Mouse (Mus musculus) midbrain, embryonic 11.5 days (tissue): ENCODE data around the gene Frmd4a. TPM values are rescaled to one million over a fixed set of nuclear protein-coding genes. Genes with fewer than 3 reads are reported as not detected.
A peak's percentile ranks its signal among the peaks of the same experiment; 100 is the strongest.

Source experiments
- ATAC-seq: fragments of 200-750 bp; cut with Nextera tagmentation; 2 replicates; pipeline ENCODE4 v1.8.0; 2017; ENCODE audit warnings: moderate TSS enrichment, moderate library complexity; ENCODE audit not compliant: low FRiP score
- DNase-seq: peaks from one replicate; pipeline ENCODE4 v3.0.0; 2015; ENCODE audit warnings: low spot score; ENCODE audit errors: missing footprints
- H3K27ac ChIP-seq: fragments of 300-500 bp; sonication (generic); 2 replicates; pipeline ENCODE4 v1.5.1; 2014; ENCODE audit warnings: low read depth, low read length
- H3K27me3 ChIP-seq: fragments of 300-500 bp; sonication (generic); 2 replicates; pipeline ENCODE4 v1.6.1; 2014; ENCODE audit warnings: mild to moderate bottlenecking, low read length, moderate library complexity, mixed read lengths; ENCODE audit not compliant: control insufficient read depth, insufficient read depth
- H3K36me3 ChIP-seq: fragments of 300-500 bp; sonication (generic); 2 replicates; pipeline ENCODE4 v1.6.1; 2014; ENCODE audit warnings: mild to moderate bottlenecking, low read length, moderate library complexity, mixed read lengths; ENCODE audit not compliant: control insufficient read depth, insufficient read depth
- H3K4me1 ChIP-seq: fragments of 300-500 bp; sonication (generic); 2 replicates; pipeline ENCODE4 v1.6.1; 2014; ENCODE audit warnings: low read length; ENCODE audit not compliant: control insufficient read depth, insufficient read depth
- H3K4me2 ChIP-seq: fragments of 300-500 bp; sonication (generic); 2 replicates; pipeline ENCODE4 v1.6.1; 2014; ENCODE audit warnings: mild to moderate bottlenecking, moderate library complexity
- H3K4me3 ChIP-seq: fragments of 300-500 bp; sonication (generic); 2 replicates; pipeline ENCODE4 v1.5.1; 2014; ENCODE audit warnings: low read depth, low read length
- H3K9ac ChIP-seq: fragments of 300-500 bp; sonication (generic); 2 replicates; pipeline ENCODE4 v1.6.1; 2014; ENCODE audit warnings: low read length
- H3K9me3 ChIP-seq: fragments of 300-500 bp; sonication (generic); 2 replicates; pipeline ENCODE4 v1.6.1; 2016; ENCODE audit warnings: low read length; ENCODE audit not compliant: control insufficient read depth
- WGBS: fragments of 180-500 bp; shearing (Covaris S2); extraction: QIAGEN DNeasy Blood & Tissue Kit; methylation state at CpG from one replicate; pipeline ENCODE4 v1.1.7; 2014; 5-methylcytosine and 5-hydroxymethylcytosine counted together
- polyA plus RNA-seq: library from polyadenylated mRNA; unstranded; fragments of >200 nt; fragmentation: Nextera tagmentation; extraction: Ambion mirVana; gene quantifications from 2 replicates; pipeline ENCODE4 v1.2.1, GENCODE M21; 2014

Gene Frmd4a
- polyA plus RNA-seq, 1 experiment from 2014 or later, result 35.2 TPM

DNA sequence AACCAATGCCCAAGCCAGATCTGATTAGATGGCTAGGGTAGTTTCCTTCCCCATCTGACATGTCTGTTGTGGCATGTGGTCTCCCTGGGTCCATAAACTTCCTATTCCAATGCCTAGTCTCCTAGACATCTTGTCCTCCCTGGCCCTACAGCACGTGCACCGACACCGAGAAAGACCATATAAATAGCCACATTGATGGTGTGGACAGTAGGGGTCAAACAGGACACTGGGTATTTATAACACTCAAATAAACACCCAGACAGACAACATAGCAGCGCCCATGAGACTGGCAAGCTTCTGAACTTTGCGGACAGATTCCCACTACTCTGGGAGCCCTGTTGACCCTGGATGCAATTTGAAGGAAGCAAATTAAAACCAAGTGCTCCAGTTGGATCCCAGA lies 526.8 kb downstream of the Frmd4a start:
- Histone ChIP-seq H3K27me3 (no peaks in the 10 kb centered on the region), H3K4me3 (no peak overlapping the region), H3K4me1 (peaks cover 50% of the 10 kb centered on the region), H3K9ac (no peak overlapping the region), H3K4me2 (no peak overlapping the region), H3K27ac (no peak overlapping the region), H3K36me3 (no peaks in the 10 kb centered on the region; the same call in 1 of the 2 replicates), H3K9me3 (no peaks in the 10 kb centered on the region)
- DNase-seq (no peak), ATAC-seq (no peak)
- WGBS, result 85% methylated on average over 5 of the region's 5 CpGs

DNA sequence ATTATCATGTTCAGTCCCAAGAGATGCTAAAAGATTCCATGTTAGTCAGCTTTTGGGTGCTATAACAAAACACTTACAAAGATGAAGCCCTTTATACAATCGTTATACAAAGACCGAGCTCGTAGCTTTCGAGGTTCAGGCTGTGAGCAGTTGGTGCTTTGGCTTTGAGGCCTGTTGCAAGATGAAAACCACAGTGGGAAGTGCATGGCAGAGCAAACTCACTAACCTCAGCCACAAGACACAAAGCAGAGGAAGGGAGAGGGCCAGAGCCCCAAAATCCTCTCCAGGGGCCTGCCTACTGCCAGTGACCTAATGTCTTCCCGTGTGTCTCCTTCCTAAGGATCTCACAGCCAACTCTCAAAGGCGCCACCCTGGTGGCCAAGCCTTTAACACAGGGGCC lies 527.7 kb downstream of the Frmd4a start:
- Histone ChIP-seq H3K9ac (no peak overlapping the region), H3K4me3 (no peak overlapping the region), H3K4me1 (peaks cover 45% of the 10 kb centered on the region), H3K4me2 (no peak overlapping the region), H3K27me3 (no peaks in the 10 kb centered on the region), H3K9me3 (no peaks in the 10 kb centered on the region), H3K36me3 (no peaks in the 10 kb centered on the region; the same call in 1 of the 2 replicates), H3K27ac (no peak overlapping the region)
- 94% methylated on average over 6 of the region's 6 CpGs for WGBS
- ATAC-seq (no peak), DNase-seq (no peak)

DNA sequence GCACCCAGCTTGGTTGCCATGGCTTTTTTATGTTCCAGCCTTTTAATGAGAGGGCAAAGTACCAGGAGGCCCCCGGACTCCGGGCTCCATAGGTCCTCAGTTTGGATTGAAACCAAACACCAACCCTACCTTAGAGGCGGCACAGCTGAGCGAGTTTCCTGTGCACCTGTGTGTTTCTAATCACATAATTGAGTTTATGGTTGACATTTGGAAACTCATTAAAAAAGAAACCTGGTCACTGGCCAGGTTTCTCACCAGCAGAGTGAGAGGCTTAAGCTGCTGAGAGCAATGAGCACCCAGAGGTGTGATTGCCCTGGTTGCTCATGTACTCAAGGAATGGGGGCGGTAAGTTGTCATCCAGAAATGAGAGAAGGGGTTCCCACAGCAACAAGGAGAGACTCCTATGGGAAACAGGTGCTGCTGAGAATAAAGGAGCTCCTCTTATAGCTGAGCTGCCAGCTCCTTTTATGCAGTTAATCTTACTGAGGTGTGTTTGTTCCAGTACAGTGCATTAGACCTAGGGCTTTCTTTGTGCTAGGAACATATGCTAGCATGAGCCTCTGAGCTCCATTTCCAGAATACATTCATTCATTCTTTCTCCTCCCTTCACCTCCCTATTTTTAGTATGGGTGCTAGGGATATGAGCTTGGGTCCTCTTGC lies 529.6 kb downstream of the Frmd4a start:
- Histone ChIP-seq H3K9ac (no peak overlapping the region), H3K27ac (no peak overlapping the region), H3K4me1 (peaks cover 27% of the 10 kb centered on the region), H3K4me3 (no peak overlapping the region), H3K36me3 (no peaks in the 10 kb centered on the region; the same call in 1 of the 2 replicates), H3K4me2 (no peak overlapping the region), H3K27me3 (no peaks in the 10 kb centered on the region), H3K9me3 (no peaks in the 10 kb centered on the region)
- ATAC-seq, result no peak
- DNase-seq, result no peak
- 92% methylated on average over 5 of the region's 5 CpGs for WGBS

DNA sequence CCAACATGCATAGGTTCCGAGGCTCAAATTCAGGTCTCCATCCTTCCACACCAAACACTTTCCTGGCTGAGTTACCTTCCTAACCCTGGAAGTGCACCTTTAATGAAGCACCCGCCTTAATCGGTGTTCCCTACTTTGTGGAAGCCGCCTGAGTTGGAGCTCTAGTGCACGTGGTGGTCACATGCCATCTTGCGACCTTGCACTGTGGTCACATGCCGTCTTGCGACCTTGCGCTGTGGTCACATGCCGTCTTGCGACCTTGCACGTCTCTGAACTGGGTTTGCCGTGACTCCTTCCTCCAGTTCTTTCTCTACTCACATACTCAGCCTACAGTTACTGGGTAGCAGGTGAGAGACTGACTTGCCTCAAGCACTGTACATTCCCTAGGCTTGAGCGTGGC lies 531.8 kb downstream of the Frmd4a start:
- ATAC-seq (no peak), DNase-seq (no peak)
- Histone ChIP-seq H3K36me3 (no peaks in the 10 kb centered on the region; the same call in 1 of the 2 replicates), H3K4me2 (no peak overlapping the region), H3K9ac (no peak overlapping the region), H3K27ac (no peak overlapping the region), H3K4me1 (peaks cover 7% of the 10 kb centered on the region; the same call in 1 of the 2 replicates), H3K4me3 (no peak overlapping the region), H3K27me3 (no peaks in the 10 kb centered on the region), H3K9me3 (no peaks in the 10 kb centered on the region)
- WGBS, result 95% methylated on average over 14 of the region's 14 CpGs

GRCm38 (mm10) chr2:4550017-4550763 lies 532.7 kb downstream of the Frmd4a start:
- no peak overlapping the region for H3K27ac ChIP-seq
- WGBS, result 89% methylated on average over 10 of the region's 10 CpGs
- no peaks in the 10 kb centered on the region; the same call in 1 of the 2 replicates for H3K4me1 ChIP-seq
- ATAC-seq (no peak), DNase-seq (no peak)
- no peaks in the 10 kb centered on the region for H3K9me3 ChIP-seq
- no peaks in the 10 kb centered on the region for H3K36me3 ChIP-seq
- H3K27me3 ChIP-seq, result no peaks in the 10 kb centered on the region
- no peak overlapping the region for H3K9ac ChIP-seq
- H3K4me2 ChIP-seq, result no peak overlapping the region
- H3K4me3 ChIP-seq, result no peak overlapping the region

DNA sequence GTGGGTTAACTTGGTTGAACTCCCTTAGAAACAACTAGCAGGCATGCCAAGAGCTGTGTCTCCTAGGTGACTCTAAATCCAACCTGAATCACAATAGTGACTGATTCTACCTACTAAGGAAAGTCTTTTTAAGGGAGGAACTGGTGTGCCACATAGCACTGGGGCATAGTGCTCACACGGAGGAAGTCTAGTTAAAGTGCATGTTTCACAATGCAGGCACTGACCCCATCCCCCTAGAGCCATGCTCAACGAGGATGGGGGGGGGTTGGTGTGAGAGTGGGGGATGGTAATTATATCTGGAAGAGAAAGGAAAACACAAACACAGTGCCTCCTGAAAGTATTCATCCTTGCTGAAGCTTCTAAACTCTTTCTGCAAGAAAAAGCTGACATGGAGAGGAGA lies 533.9 kb downstream of the Frmd4a start:
- Histone ChIP-seq H3K9me3 (no peaks in the 10 kb centered on the region), H3K36me3 (no peaks in the 10 kb centered on the region), H3K4me1 (peaks cover 12% of the 10 kb centered on the region), H3K27ac (no peak overlapping the region), H3K4me3 (no peak overlapping the region), H3K27me3 (no peaks in the 10 kb centered on the region), H3K9ac (no peak overlapping the region), H3K4me2 (no peak overlapping the region)
- WGBS, result 42% methylated on average over 2 of the region's 2 CpGs
- peak; percentile 43; the same call in 1 of the 2 replicates for ATAC-seq
- peak; percentile 77 for DNase-seq

DNA sequence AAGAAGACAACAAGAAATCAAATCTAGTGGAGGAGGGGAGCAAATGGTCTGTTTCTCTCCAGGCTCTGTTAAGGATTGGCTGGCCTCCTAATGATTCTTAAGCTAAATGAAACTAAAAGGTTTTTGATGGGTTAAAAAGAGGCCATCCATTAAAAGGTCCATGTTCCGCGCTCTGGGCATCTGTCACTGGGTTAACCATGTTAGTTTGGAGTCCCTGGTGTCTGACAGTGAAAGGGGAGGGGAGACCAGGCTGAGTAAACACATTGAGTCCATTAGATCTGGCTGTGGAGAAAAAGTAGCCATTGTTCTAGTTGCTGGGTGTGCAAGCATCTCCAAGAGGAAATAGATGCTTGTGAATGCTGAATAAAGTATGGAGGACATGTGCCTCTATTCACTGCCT lies 534.3 kb downstream of the Frmd4a start:
- 0 out of 2 replicates have a peak, but pooled peaks have one; percentile 20 for ATAC-seq
- Histone ChIP-seq H3K36me3 (no peaks in the 10 kb centered on the region), H3K4me3 (no peak overlapping the region), H3K4me1 (peaks cover 17% of the 10 kb centered on the region), H3K27ac (no peak overlapping the region), H3K9ac (no peak overlapping the region), H3K4me2 (no peak overlapping the region), H3K9me3 (no peaks in the 10 kb centered on the region), H3K27me3 (no peaks in the 10 kb centered on the region)
- DNase-seq, result no peak
- WGBS, result 86% methylated on average over 2 of the region's 2 CpGs

DNA sequence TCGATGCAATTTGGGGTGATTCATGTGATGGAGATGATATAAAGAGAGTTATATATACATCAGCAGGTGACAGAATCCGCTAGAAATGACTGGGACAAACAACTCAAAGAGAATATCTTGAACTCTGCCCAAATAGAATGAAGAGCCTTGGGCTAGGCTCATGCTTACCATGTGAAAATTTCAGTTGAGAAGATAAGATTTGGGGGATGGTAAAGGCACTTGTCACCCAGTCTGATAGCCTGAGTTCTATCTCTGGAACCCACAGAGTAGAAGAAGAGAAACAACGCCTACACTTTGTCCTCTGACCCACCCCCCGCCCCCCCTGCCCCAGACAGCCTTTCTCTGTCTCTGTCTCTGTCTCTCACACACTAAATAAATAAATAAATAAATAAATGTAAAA lies 535.0 kb downstream of the Frmd4a start:
- Histone ChIP-seq H3K4me3 (no peak overlapping the region), H3K4me1 (peaks cover 22% of the 10 kb centered on the region), H3K9ac (no peak overlapping the region), H3K36me3 (no peaks in the 10 kb centered on the region), H3K27me3 (no peaks in the 10 kb centered on the region), H3K9me3 (no peaks in the 10 kb centered on the region), H3K4me2 (no peak overlapping the region), H3K27ac (no peak overlapping the region)
- no peak for ATAC-seq
- no peak for DNase-seq
- 93% methylated on average over 4 of the region's 4 CpGs for WGBS

- H3K9ac ChIP-seq, result no peak overlapping the region
- no peaks in the 10 kb centered on the region for H3K9me3 ChIP-seq
- DNase-seq (no peak), ATAC-seq (no peak)
- no peaks in the 10 kb centered on the region for H3K27me3 ChIP-seq
- no peaks in the 10 kb centered on the region for H3K36me3 ChIP-seq
- no peak overlapping the region for H3K27ac ChIP-seq
- no peak overlapping the region for H3K4me2 ChIP-seq
- WGBS, result 61% methylated on average over 7 of the region's 7 CpGs
- H3K4me3 ChIP-seq, result no peak overlapping the region
- peaks cover 38% of the 10 kb centered on the region for H3K4me1 ChIP-seq
Observed at GRCm38 (mm10) chr2:4555221-4555631, 537.7 kb downstream of the Frmd4a start.
